Mouse (Mus musculus) embryo, embryonic 10 days (tissue): ENCODE measurements at regions not wholly inside any gene's neighbourhood (a gene's known extent, or its start where the extent isn't known, plus 50 kb on each side); places are given as distances from the start of the nearest gene placed in this dataset.

ENCODE experiments used
- DNase-seq: peaks from one replicate; pipeline ENCODE4 v3.0.0-alpha.2; 2015; ENCODE audit warnings: low spot score

GRCm38 (mm10) chr9:49954601-49955000 lies 155.9 kb upstream of the Ncam1 start:
- no peak for DNase-seq

- peak; percentile 24 for DNase-seq
Observed at GRCm38 (mm10) chr9:49950321-49950720, 151.6 kb upstream of the Ncam1 start.

GRCm38 (mm10) chr9:49948546-49948945 lies 149.8 kb upstream of the Ncam1 start:
- no peak for DNase-seq

GRCm38 (mm10) chr9:49946857-49947256 lies 148.1 kb upstream of the Ncam1 start:
- DNase-seq: no peak

GRCm38 (mm10) chr9:49935555-49936376 lies 137.0 kb upstream of the Ncam1 start:
- DNase-seq: peak; percentile 39

- no peak for DNase-seq
Observed at GRCm38 (mm10) chr9:49928041-49928656, 129.4 kb upstream of the Ncam1 start.

- no peak for DNase-seq
Observed at GRCm38 (mm10) chr9:49927281-49927680, 128.6 kb upstream of the Ncam1 start.

GRCm38 (mm10) chr9:49925796-49926195 lies 127.1 kb upstream of the Ncam1 start:
- no peak for DNase-seq

- DNase-seq: no peak
Observed at GRCm38 (mm10) chr9:49923981-49924501, 125.3 kb upstream of the Ncam1 start.

- DNase-seq: no peak
Observed at GRCm38 (mm10) chr9:49922770-49923169, 124.0 kb upstream of the Ncam1 start.

- peak; percentile 60 for DNase-seq
Observed at GRCm38 (mm10) chr9:49922162-49922561, 123.4 kb upstream of the Ncam1 start.

- no peak for DNase-seq
Observed at GRCm38 (mm10) chr9:49921306-49921705, 122.6 kb upstream of the Ncam1 start.

- no peak for DNase-seq
Observed at GRCm38 (mm10) chr9:49915046-49915719, 116.5 kb upstream of the Ncam1 start.

- DNase-seq: no peak
Observed at GRCm38 (mm10) chr9:49913677-49914076, 115.0 kb upstream of the Ncam1 start.

GRCm38 (mm10) chr9:49912306-49912705 lies 113.6 kb upstream of the Ncam1 start:
- no peak for DNase-seq

- no peak for DNase-seq
Observed at GRCm38 (mm10) chr9:49906306-49906705, 107.6 kb upstream of the Ncam1 start.

- DNase-seq: no peak
Observed at GRCm38 (mm10) chr9:49905703-49906102, 107.0 kb upstream of the Ncam1 start.

GRCm38 (mm10) chr9:49898947-49899346 lies 100.2 kb upstream of the Ncam1 start:
- no peak for DNase-seq

- DNase-seq: no peak
Observed at GRCm38 (mm10) chr9:49884516-49885343, 86.0 kb upstream of the Ncam1 start.

GRCm38 (mm10) chr9:49879361-49880128 lies 80.8 kb upstream of the Ncam1 start:
- peak; percentile 60 for DNase-seq

- no peak for DNase-seq
Observed at GRCm38 (mm10) chr9:49874881-49875280, 76.2 kb upstream of the Ncam1 start.
